Mouse (Mus musculus) brain, embryonic 14.5 days (tissue): Measurements from ENCODE around the gene Trpv2.

Source experiments
- CTCF ChIP-seq: fragments of 200-500 bp; IDR thresholded peaks from 2 replicates; pipeline ENCODE4 v1.5.1; 2012; ENCODE audit warnings: inconsistent platforms, mild to moderate bottlenecking, moderate library complexity, borderline replicate concordance; ENCODE audit not compliant: insufficient read depth, insufficient read length; ENCODE audit errors: extremely low read depth
- POLR2A ChIP-seq: fragments of 200-500 bp; IDR thresholded peaks from 2 replicates; pipeline ENCODE4 v1.6.1; 2012; ENCODE audit warnings: mild to moderate bottlenecking, inconsistent platforms, borderline replicate concordance; ENCODE audit not compliant: poor library complexity, insufficient read depth, insufficient read length, severe bottlenecking; ENCODE audit errors: extremely low read depth

GRCm38 (mm10) chr11:62607170-62607951, 33.1 kb downstream of the Trpv2 start:
- no peak for TF ChIP-seq POLR2A
- TF ChIP-seq CTCF = no peak
